Mouse (Mus musculus) embryonic facial prominence, embryonic 10.5 days (tissue): ENCODE measurements at regions not wholly inside any gene's neighbourhood (a gene's known extent, or its start where the extent isn't known, plus 50 kb on each side); places are given as distances from the start of the nearest gene placed in this dataset.
A peak's percentile ranks its signal among the peaks of the same experiment; 100 is the strongest.

ENCODE experiments used
- DNase-seq: peaks from one replicate; pipeline ENCODE4 v3.0.0-alpha.2; 2017; ENCODE audit warnings: low spot score
- H3K27ac ChIP-seq: fragments of 300-500 bp; sonication (generic); replicated peaks from 2 replicates; pipeline ENCODE4 v1.5.1; 2016; ENCODE audit warnings: mild to moderate bottlenecking
- H3K27me3 ChIP-seq: fragments of 300-500 bp; sonication (generic); replicated peaks from 2 replicates; pipeline ENCODE4 v1.6.1; 2016; ENCODE audit warnings: low read depth, mild to moderate bottlenecking; ENCODE audit not compliant: poor library complexity, severe bottlenecking
- H3K36me3 ChIP-seq: fragments of 300-500 bp; sonication (generic); replicated peaks from 2 replicates; pipeline ENCODE4 v1.6.1; 2016; ENCODE audit warnings: mild to moderate bottlenecking, moderate library complexity
- H3K4me1 ChIP-seq: fragments of 300-500 bp; sonication (generic); 2 replicates; pipeline ENCODE4 v1.6.1; 2016
- H3K4me3 ChIP-seq: fragments of 300-500 bp; sonication (generic); 2 replicates; pipeline ENCODE4 v1.5.1; 2016; ENCODE audit warnings: mild to moderate bottlenecking, moderate library complexity
- H3K9me3 ChIP-seq: fragments of 300-500 bp; sonication (generic); 2 replicates; pipeline ENCODE4 v1.6.1; 2016; ENCODE audit warnings: mild to moderate bottlenecking
- WGBS: fragments of 180-500 bp; shearing (Covaris S2); methylation state at CpG from one replicate; pipeline ENCODE4 v1.1.7; 2016; 5-methylcytosine and 5-hydroxymethylcytosine counted together

GRCm38 (mm10) chr3:37958361-37958978, 234.2 kb upstream of the Gm5148 start:
- Histone ChIP-seq H3K27me3 (no peaks in the 10 kb centered on the region), H3K4me1 (peaks cover 10% of the 10 kb centered on the region), H3K4me3 (no peak overlapping the region), H3K9me3 (peaks cover 3% of the 10 kb centered on the region; the same call in 1 of the 2 replicates), H3K27ac (no peak overlapping the region), H3K36me3 (no peaks in the 10 kb centered on the region)
- WGBS = 38% methylated on average over 6 of the region's 6 CpGs
- no peak for DNase-seq

DNA sequence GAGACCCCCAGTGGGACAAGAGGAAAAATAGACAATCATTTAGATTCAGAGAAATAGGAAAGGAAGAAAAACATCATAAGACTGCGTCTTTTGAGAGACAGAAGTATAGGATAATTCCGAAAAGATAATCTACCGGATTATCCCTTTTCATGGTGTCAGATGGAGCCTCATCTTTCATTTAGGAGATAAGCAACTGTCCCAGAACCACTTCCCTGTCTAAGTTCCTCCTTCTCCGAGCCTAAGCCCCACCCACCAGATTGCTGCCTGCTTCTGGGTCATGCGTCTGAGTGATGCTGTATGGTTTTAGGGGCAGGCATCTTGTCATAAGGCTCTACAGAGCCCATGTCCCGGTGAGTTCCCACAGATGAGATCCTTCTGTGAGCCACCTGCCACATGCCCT, 232.3 kb upstream of the Gm5148 start:
- Histone ChIP-seq H3K36me3 (no peaks in the 10 kb centered on the region), H3K4me1 (peaks cover 10% of the 10 kb centered on the region), H3K27ac (no peak overlapping the region), H3K4me3 (no peak overlapping the region), H3K27me3 (no peaks in the 10 kb centered on the region), H3K9me3 (peaks cover 3% of the 10 kb centered on the region; the same call in 1 of the 2 replicates)
- no peak for DNase-seq
- 92% methylated on average over 6 of the region's 6 CpGs for WGBS

GRCm38 (mm10) chr3:37952891-37953290, 228.6 kb upstream of the Gm5148 start:
- peaks cover 13% of the 10 kb centered on the region; the same call in 1 of the 2 replicates for H3K9me3 ChIP-seq
- DNase-seq = peak; percentile 32
- no peaks in the 10 kb centered on the region for H3K27me3 ChIP-seq
- H3K4me3 ChIP-seq = no peak overlapping the region
- no peak overlapping the region for H3K27ac ChIP-seq
- H3K36me3 ChIP-seq = no peaks in the 10 kb centered on the region
- peaks cover 2% of the 10 kb centered on the region for H3K4me1 ChIP-seq
- WGBS = 70% methylated on average over 3 of the region's 3 CpGs

DNA sequence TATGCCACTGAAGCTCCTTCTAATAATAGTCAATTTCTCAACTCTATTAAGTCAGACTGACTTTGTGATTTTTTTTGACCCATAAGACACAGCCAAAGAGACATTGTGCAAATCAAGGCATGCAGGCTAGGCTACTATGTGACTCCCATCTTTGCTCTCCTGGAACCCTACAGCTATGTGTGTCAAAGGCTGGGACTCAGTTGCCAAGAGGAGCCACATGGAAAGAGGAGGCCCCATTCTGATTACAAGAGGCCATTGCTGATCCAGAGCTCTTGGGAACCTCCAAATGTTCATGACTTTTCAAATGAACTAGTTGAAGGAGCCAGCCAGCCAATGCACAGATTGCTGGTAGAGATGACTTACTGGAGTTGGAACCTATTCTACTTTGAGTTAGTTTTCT, 228.0 kb upstream of the Gm5148 start:
- H3K27me3 ChIP-seq = no peaks in the 10 kb centered on the region
- no peak for DNase-seq
- H3K4me3 ChIP-seq = no peak overlapping the region
- H3K4me1 ChIP-seq = no peaks in the 10 kb centered on the region
- no peak overlapping the region for H3K27ac ChIP-seq
- peaks cover 13% of the 10 kb centered on the region; the same call in 1 of the 2 replicates for H3K9me3 ChIP-seq
- H3K36me3 ChIP-seq = no peaks in the 10 kb centered on the region

DNA sequence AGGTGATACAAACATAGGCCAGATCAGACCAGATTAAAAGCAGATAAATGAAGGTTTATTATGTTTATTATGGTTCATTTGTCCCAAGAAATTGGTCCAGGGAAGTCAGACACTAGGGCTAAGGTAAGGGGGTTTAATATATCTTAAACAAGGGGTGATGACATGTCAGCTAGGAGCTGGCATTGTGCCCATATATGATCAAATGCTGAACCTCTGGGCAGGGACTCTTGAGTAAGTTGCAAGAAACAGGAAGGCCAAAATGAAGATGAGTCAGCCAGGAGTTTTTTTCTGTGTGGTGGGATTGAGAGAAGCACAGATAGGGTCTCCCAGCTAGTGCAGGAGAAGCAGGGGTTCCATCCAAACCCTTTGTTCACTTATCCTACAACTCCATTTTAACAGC, 219.4 kb upstream of the Gm5148 start:
- Histone ChIP-seq H3K36me3 (no peaks in the 10 kb centered on the region), H3K27me3 (no peaks in the 10 kb centered on the region), H3K4me1 (peaks cover 5% of the 10 kb centered on the region; the same call in 1 of the 2 replicates), H3K4me3 (no peak overlapping the region), H3K9me3 (no peaks in the 10 kb centered on the region), H3K27ac (no peak overlapping the region)
- no peak for DNase-seq

DNA sequence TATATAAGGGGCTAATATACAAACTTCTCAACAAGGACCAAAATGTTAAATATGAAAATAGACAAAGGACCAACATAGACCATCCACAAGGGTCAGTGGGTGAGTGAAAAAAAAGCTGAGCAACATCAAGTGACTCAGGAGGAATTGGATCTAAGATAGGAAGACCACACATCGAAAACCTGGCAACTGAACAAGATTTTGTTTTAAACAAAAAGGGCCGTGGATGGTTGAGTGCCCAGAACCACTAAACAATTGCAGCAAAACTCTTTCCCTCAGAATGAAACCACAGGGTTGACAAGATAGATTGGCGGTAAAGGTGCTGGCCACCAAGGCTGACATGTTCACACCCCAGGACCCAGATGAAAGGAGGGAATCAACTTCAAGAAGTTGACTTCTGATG, 215.7 kb upstream of the Gm5148 start:
- Histone ChIP-seq H3K4me3 (no peak overlapping the region), H3K9me3 (no peaks in the 10 kb centered on the region), H3K36me3 (no peaks in the 10 kb centered on the region), H3K4me1 (peaks cover 40% of the 10 kb centered on the region), H3K27ac (no peak overlapping the region), H3K27me3 (no peaks in the 10 kb centered on the region)
- no peak for DNase-seq
- WGBS = 89% methylated on average over 3 of the region's 3 CpGs

DNA sequence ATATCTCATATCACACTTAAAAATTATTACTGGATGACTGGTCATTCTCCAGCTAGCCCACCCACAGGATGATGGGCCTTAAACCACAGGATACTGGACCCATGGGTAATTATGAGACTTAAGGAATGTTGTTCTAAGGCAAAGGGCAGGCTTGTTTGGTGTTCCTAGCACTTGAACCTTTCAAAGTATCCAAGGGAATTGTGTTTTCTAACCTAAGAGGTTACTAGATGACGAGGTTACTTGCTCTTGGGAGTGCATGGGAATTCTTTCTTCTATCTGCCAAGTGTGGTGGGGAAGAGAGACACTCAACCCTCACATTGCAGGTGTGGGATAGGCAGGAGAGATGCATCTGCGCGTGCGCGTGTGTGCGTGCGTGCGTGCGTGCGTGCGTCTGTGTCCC, 214.6 kb upstream of the Gm5148 start:
- H3K9me3 ChIP-seq = no peaks in the 10 kb centered on the region
- peaks cover 51% of the 10 kb centered on the region for H3K4me1 ChIP-seq
- no peak overlapping the region for H3K4me3 ChIP-seq
- 94% methylated on average over 11 of the region's 11 CpGs for WGBS
- H3K36me3 ChIP-seq = no peaks in the 10 kb centered on the region
- H3K27me3 ChIP-seq = no peaks in the 10 kb centered on the region
- no peak for DNase-seq
- H3K27ac ChIP-seq = no peak overlapping the region

- WGBS = 71% methylated on average over 3 of the region's 3 CpGs
- no peaks in the 10 kb centered on the region for H3K36me3 ChIP-seq
- no peaks in the 10 kb centered on the region for H3K27me3 ChIP-seq
- H3K4me1 ChIP-seq = peaks cover 51% of the 10 kb centered on the region
- no peak overlapping the region for H3K4me3 ChIP-seq
- H3K27ac ChIP-seq = no peak overlapping the region
- no peak for DNase-seq
- no peaks in the 10 kb centered on the region for H3K9me3 ChIP-seq
Observed at GRCm38 (mm10) chr3:37938284-37938596, 213.9 kb upstream of the Gm5148 start.

- no peaks in the 10 kb centered on the region for H3K27me3 ChIP-seq
- no peaks in the 10 kb centered on the region for H3K36me3 ChIP-seq
- DNase-seq = peak; percentile 38
- no peaks in the 10 kb centered on the region for H3K9me3 ChIP-seq
- no peak overlapping the region for H3K4me3 ChIP-seq
- peaks cover 51% of the 10 kb centered on the region for H3K4me1 ChIP-seq
- peak overlapping the region; percentile 51 for H3K27ac ChIP-seq
- 30% methylated on average over 11 of the region's 11 CpGs for WGBS
Observed at GRCm38 (mm10) chr3:37937381-37938283, 213.3 kb upstream of the Gm5148 start.

GRCm38 (mm10) chr3:37936251-37936931, 212.1 kb upstream of the Gm5148 start:
- Histone ChIP-seq H3K9me3 (no peaks in the 10 kb centered on the region), H3K4me3 (no peak overlapping the region), H3K27ac (peak overlapping the region; percentile 73), H3K27me3 (0 out of 2 replicates have a peak, but pooled peaks cover 7% of the 10 kb centered on the region), H3K36me3 (no peaks in the 10 kb centered on the region), H3K4me1 (peaks cover 51% of the 10 kb centered on the region)
- no peak for DNase-seq
- WGBS = 79% methylated on average over 12 of the region's 12 CpGs

DNA sequence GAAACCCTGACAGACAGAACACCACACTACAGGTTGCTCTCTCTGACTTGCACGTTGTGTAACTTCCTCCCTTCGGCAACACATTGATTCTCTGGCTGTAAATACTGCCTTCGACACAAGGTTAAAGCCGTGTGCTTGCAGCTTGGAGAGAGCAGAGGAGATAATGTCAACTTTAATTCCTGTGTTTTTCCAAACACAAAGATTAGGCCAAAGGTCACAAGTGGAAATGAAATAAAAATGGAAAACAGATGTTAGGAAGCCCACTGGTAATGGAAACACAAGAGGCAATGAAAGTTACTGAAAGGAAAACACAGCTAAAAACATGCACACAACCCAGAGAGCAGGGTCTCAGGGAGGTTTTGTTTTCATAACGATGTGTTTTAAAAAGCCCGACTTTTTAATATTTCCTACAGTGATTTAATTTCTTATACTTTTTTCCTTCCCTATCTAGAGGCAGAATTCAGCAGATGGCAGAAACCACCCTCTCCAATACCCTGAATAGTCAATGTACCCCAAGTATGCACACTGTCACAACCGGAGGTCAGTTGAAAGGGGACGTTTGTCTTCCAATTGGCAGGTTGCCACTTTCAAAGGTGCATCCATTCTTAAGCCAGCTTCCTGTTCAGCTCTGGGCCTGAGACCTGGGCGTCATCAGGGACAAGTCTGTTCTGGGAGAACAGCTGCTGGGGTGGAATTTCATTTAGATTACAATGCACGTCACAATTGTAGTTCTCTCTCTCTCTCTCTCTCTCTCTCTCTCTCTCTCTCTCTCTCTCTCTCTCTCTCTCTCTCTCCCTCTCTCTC, 210.8 kb upstream of the Gm5148 start:
- H3K36me3 ChIP-seq = no peaks in the 10 kb centered on the region
- 27% methylated on average over 10 of the region's 10 CpGs for WGBS
- peak; percentile 54 for DNase-seq
- H3K4me3 ChIP-seq = peak overlapping the region; percentile 15; the same call in 1 of the 2 replicates
- peak overlapping the region; percentile 73 for H3K27ac ChIP-seq
- no peaks in the 10 kb centered on the region for H3K9me3 ChIP-seq
- peaks cover 51% of the 10 kb centered on the region for H3K4me1 ChIP-seq
- 0 out of 2 replicates have a peak, but pooled peaks cover 9% of the 10 kb centered on the region for H3K27me3 ChIP-seq

DNA sequence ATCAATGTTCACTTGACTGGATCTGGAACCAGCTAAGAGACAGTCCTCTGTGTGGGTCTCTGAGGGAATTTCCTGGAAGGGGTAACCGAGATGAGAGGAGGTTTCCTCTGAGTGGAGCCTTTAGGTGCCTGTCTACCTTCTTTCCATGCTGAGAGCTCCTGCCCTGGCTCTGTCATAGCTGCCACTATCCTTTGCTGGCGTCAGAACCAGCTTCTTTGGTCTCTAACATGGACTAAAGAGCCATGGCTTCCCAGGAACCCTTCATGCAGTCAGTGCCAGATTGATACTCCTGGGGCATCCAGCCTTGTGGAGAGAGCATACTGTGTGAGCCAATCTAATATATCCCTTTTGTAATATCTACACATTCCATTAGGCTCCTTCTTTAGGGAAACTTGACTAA, 209.9 kb upstream of the Gm5148 start:
- 80% methylated on average over 2 of the region's 2 CpGs for WGBS
- Histone ChIP-seq H3K36me3 (no peaks in the 10 kb centered on the region), H3K9me3 (no peaks in the 10 kb centered on the region), H3K27ac (peak overlapping the region; percentile 67; the same call in 1 of the 2 replicates), H3K27me3 (peaks cover 14% of the 10 kb centered on the region; the same call in 1 of the 2 replicates), H3K4me3 (no peak overlapping the region), H3K4me1 (peaks cover 51% of the 10 kb centered on the region)
- no peak for DNase-seq
